Mouse (Mus musculus) granulocyte monocyte progenitor cell, adult 5-6 weeks (primary cell): Measurements from ENCODE around the gene Ntrk2. TPM values are rescaled to one million over a fixed set of nuclear protein-coding genes. Genes with fewer than 3 reads are reported as not detected.

Experiments
- ATAC-seq: replicated peaks from 2 replicates; pipeline ENCODE4 v1.8.0; 2016; ENCODE audit warnings: mild to moderate bottlenecking, moderate TSS enrichment, inconsistent platforms; ENCODE audit not compliant: poor library complexity, severe bottlenecking
- total RNA-seq, 2 experiments: library from RNA; stranded (forward) in 1 of 2; stranded (reverse) in 1 of 2; fragments of 200-712, 200-1000 nt in 1 of 2; fragments of >200 nt in 1 of 2; fragmentation: Nextera tagmentation in 1 of 2; gene quantifications; 2 replicates each; pipeline ENCODE4 v1.2.3; 2014 to 2017

Ntrk2 gene
- total RNA-seq, 2 experiments from 2014 or later, result not detected

DNA sequence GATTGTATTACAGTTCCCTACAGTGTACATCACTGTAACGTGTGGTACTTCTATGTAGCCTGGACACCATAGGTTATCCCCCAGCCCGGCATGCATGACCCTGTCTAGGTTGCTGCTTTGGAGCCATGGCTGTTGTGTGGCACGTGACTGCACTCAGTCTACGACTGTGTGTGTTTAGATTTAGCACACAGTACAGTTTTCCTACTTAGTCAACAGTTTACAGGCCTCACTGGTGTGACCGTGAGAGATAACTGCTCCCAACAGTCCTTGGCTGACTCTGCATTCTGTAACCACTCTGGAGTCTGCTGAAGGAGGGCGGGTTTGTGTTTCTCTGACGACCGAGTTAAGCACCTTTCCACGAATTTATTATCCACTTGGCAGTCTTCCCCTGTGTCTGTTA is 370.1 kb downstream of the Ntrk2 start:
- no peak for ATAC-seq

- ATAC-seq, result no peak
Measured at GRCm38 (mm10) chr13:59177003-59177402, 370.6 kb downstream of the Ntrk2 start.

DNA sequence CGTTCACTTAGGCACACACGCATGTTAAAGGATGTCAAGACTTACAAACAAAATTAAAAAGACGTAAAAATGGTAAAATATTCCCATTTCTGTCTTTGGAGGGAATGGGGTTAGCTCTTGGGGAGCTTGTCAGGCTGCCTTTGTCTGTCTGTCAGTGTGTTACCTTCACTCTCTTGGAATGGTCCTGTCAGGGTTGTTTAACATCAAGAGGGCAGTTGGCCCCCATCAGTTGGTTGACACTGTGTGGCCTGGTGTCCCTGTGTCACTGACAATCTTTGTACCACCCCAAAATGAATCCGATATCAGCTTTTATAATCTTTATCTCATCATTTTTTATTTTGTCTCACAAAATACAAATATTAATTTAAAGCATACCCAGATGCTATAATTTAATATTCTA is 373.6 kb downstream of the Ntrk2 start:
- ATAC-seq, result no peak

- no peak for ATAC-seq
Measured at GRCm38 (mm10) chr13:59180781-59181180, 374.4 kb downstream of the Ntrk2 start.

- ATAC-seq, result no peak
Measured at GRCm38 (mm10) chr13:59181188-59181947, 375.0 kb downstream of the Ntrk2 start.

DNA sequence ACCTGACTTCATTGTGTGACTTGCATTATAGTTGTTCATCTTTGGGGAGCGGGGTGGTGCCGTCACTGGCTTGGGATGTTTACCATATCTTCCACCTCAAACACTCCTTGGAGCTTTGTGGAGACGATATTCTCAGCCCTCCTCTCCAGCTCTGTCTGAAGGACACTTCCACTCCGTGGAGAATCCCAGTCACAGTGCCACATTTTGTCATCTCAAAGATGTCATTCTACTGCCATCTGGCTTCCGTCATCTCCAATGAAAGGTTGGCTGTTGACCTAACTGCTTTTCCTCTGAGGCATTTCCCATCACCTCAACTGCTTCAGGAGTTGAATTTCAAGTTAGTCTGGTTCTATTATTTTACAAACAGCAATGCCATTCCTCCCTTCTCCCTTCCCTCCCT is 376.3 kb downstream of the Ntrk2 start:
- ATAC-seq, result no peak

Other genes with a start within 250 kb of the Ntrk2 start
- not detected in 2 replicates for gene Slc28a3, start 195.7 kb upstream of the Ntrk2 start, total RNA-seq (2014; fragmentation: Nextera tagmentation)
- not detected in 2 replicates for gene Slc28a3, start 195.7 kb upstream of the Ntrk2 start, total RNA-seq (2017)